Mouse (Mus musculus): ENCODE data around the gene Rpl23. TPM values are rescaled to one million over a fixed set of nuclear protein-coding genes. Genes with fewer than 3 reads are reported as not detected.

The Rpl23 gene
- polyA plus RNA-seq, 1 experiment from 2014 or later, result 695 TPM

DNA sequence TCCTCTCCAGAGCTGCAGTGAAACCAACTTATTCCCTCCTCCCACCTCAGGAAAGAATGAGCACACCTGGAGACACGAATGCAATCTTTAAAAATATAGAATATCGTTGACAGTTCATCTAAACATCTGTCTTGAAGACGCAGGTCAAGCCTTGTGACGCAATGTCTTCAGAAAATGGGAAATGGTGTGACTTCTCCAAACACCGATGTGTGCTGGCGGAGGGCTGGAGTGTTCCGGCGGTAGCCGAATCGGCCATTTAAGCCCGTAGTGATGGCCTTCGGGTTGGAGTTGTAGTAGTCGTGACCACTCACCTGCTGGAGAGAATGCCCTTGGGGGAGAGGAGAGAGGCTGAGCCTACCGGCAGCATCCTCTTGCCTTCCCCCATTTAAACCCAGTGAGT lies 10.8 kb downstream of the Rpl23 start:
- Histone ChIP-seq H3K4me1 (ENCODE audit: control insufficient read depth, insufficient read depth, low read length) (no peaks in the 10 kb centered on the region), H3K4me3 (ENCODE audit: low read length) (no peak overlapping the region), H3K4me2 (replicated peaks; ENCODE audit: low read depth, low read length) (no peak overlapping the region), H3K36me3 (ENCODE audit: control insufficient read depth, insufficient read depth, low read length) (peaks cover 9% of the 10 kb centered on the region), H3K9ac (ENCODE audit: low read depth, low read length) (no peak overlapping the region), H3K9me3 (ENCODE audit: control insufficient read depth, low read length) (no peaks in the 10 kb centered on the region), H3K27me3 (ENCODE audit: control insufficient read depth, insufficient read depth, low read length) (no peaks in the 10 kb centered on the region), H3K27ac (ENCODE audit: low read depth, low read length) (no peak overlapping the region)
- no peak for ATAC-seq (ENCODE audit: low FRiP score, low TSS enrichment)
- 82% methylated on average over 14 of the region's 14 CpGs for WGBS

DNA sequence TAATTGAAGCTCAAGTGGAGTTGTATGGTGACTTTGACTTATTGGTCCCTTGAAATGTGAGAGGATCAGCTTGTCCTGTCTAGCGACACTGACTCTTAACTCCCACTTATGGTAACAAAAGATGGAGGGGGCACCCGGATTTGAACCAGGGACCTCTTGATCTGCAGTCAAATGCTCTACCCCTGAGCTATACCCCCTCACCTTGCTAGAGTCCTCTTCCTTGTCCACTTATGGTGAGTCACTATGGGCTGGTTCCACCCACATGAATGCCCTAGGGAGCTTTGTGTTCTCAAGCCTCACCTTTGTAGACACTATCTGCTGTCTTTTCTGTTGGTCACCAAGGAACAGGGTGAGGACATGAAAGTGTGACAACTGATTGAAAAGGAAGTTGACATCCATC lies 12.5 kb downstream of the Rpl23 start:
- WGBS, result 15% methylated on average over 2 of the region's 2 CpGs
- H3K4me2 ChIP-seq (replicated peaks; ENCODE audit: low read depth, low read length), result no peak overlapping the region
- H3K9me3 ChIP-seq (ENCODE audit: control insufficient read depth, low read length), result no peaks in the 10 kb centered on the region
- no peak overlapping the region for H3K9ac ChIP-seq (ENCODE audit: low read depth, low read length)
- H3K4me1 ChIP-seq (ENCODE audit: control insufficient read depth, insufficient read depth, low read length), result 0 out of 2 replicates have a peak, but pooled peaks cover 5% of the 10 kb centered on the region
- no peaks in the 10 kb centered on the region for H3K27me3 ChIP-seq (ENCODE audit: control insufficient read depth, insufficient read depth, low read length)
- H3K4me3 ChIP-seq (ENCODE audit: low read length), result no peak overlapping the region
- no peak for ATAC-seq (ENCODE audit: low FRiP score, low TSS enrichment)
- H3K36me3 ChIP-seq (ENCODE audit: control insufficient read depth, insufficient read depth, low read length), result no peaks in the 10 kb centered on the region
- no peak overlapping the region for H3K27ac ChIP-seq (ENCODE audit: low read depth, low read length)

DNA sequence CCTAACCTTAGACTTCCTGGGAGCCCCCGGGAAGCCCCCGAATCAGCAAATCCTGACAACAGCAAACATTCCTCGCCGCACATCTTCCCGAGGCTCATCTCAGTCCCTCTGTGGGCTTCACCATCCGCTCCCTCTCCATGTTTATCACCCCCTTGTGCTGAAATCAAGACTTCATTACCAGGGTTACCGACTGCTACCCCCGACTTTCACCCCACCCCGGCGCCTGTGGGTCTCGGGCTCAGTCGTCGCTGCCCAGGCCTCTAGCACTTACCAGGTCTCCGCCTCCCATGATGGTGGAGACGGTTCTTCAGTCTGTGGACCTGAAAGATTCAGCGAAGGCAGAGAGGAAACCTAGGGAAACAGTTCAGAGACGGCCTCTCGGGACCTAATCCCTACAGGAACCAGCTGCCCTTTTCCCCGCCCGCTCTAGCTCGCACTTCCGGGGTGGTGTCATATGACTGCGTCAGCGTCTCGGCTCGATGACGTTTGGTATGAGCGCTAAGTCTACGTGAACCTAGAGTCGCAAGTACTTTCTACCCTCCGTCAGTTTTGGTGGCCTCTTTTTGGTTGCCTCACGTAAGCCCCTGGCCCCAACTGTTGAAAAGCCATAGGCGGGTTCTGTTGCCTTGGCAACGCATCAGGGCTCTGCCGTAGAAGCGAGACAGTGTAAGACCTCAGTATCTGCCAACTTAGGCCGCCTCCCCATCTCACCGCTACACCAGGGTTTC lies 15.9 kb downstream of the Rpl23 start, which contains the start of gene Cwc25:
Cwc25 (minus strand) TSS at position 403 of the 728 bp plus-strand sequence.
- Histone ChIP-seq H3K9me3 (ENCODE audit: control insufficient read depth, low read length) (no peaks in the 10 kb centered on the region), H3K27ac (ENCODE audit: low read depth, low read length) (peak within 1 kb of the TSS; percentile 51), H3K4me2 (replicated peaks; ENCODE audit: low read depth, low read length) (peak within 1 kb of the TSS; percentile 59), H3K4me1 (ENCODE audit: control insufficient read depth, insufficient read depth, low read length) (0 out of 2 replicates have a peak, but pooled peaks cover 5% of the 10 kb centered on the region), H3K36me3 (ENCODE audit: control insufficient read depth, insufficient read depth, low read length) (peaks cover 15% of the 10 kb centered on the region), H3K4me3 (ENCODE audit: low read length) (peak within 1 kb of the TSS; percentile 74), H3K9ac (ENCODE audit: low read depth, low read length) (peak within 1 kb of the TSS; percentile 87), H3K27me3 (ENCODE audit: control insufficient read depth, insufficient read depth, low read length) (no peaks in the 10 kb centered on the region)
- WGBS, result under 1% methylated on average over 38 of the region's 38 CpGs
- peak; percentile 94 for ATAC-seq (ENCODE audit: low FRiP score, low TSS enrichment)

DNA sequence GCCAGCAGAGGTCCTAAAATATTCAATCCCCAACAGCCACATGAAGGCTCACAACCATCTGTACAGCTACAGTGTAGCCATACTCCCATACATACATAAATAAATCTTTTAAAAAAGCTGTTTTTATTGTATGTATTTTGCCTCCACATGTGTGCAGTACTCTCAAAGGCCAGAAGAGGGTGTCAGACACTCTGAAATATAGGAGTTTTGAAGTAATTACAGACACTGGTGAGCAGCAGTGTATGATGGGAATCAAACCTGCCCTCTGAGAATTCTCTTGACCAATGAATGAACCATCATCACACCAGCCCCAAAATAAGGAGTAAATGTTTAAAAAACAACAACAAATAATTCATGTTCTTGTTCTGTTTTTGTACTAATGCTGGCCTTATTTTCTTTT lies 20.6 kb downstream of the Rpl23 start:
- ATAC-seq (ENCODE audit: low FRiP score, low TSS enrichment), result no peak
- H3K27me3 ChIP-seq (ENCODE audit: control insufficient read depth, insufficient read depth, low read length), result no peaks in the 10 kb centered on the region
- no peak overlapping the region for H3K27ac ChIP-seq (ENCODE audit: low read depth, low read length)
- H3K4me3 ChIP-seq (ENCODE audit: low read length), result no peak overlapping the region
- H3K36me3 ChIP-seq (ENCODE audit: control insufficient read depth, insufficient read depth, low read length), result peaks cover 34% of the 10 kb centered on the region
- no peak overlapping the region for H3K9ac ChIP-seq (ENCODE audit: low read depth, low read length)
- no peaks in the 10 kb centered on the region for H3K9me3 ChIP-seq (ENCODE audit: control insufficient read depth, low read length)
- H3K4me2 ChIP-seq (replicated peaks; ENCODE audit: low read depth, low read length), result no peak overlapping the region
- H3K4me1 ChIP-seq (ENCODE audit: control insufficient read depth, insufficient read depth, low read length), result 0 out of 2 replicates have a peak, but pooled peaks cover 5% of the 10 kb centered on the region

DNA sequence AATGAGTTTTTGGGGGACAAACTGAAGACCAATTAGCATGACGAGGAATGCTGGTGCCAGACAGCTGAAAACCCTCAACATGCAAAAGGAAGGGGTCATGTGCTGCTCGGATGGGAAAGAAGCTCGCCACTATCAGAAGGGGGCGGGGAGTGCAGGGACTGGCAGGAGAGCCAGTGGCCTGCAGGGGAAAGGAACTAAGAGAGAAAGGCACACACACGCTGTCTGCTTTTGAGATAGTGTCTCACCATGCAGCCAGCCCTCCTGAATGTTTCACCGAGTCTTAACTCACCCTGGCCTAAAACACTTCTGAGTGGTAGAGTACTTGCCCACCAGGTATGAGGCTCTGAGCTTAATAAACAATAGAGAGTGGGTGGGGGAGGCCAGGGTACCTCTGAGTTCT lies 23.3 kb downstream of the Rpl23 start:
- Histone ChIP-seq H3K4me1 (ENCODE audit: control insufficient read depth, insufficient read depth, low read length) (no peaks in the 10 kb centered on the region), H3K9ac (ENCODE audit: low read depth, low read length) (no peak overlapping the region), H3K27ac (ENCODE audit: low read depth, low read length) (no peak overlapping the region), H3K9me3 (ENCODE audit: control insufficient read depth, low read length) (no peaks in the 10 kb centered on the region), H3K36me3 (ENCODE audit: control insufficient read depth, insufficient read depth, low read length) (peaks cover 50% of the 10 kb centered on the region), H3K27me3 (ENCODE audit: control insufficient read depth, insufficient read depth, low read length) (no peaks in the 10 kb centered on the region), H3K4me3 (ENCODE audit: low read length) (no peak overlapping the region), H3K4me2 (replicated peaks; ENCODE audit: low read depth, low read length) (no peak overlapping the region)
- 82% methylated on average over 6 of the region's 6 CpGs for WGBS
- no peak for ATAC-seq (ENCODE audit: low FRiP score, low TSS enrichment)

DNA sequence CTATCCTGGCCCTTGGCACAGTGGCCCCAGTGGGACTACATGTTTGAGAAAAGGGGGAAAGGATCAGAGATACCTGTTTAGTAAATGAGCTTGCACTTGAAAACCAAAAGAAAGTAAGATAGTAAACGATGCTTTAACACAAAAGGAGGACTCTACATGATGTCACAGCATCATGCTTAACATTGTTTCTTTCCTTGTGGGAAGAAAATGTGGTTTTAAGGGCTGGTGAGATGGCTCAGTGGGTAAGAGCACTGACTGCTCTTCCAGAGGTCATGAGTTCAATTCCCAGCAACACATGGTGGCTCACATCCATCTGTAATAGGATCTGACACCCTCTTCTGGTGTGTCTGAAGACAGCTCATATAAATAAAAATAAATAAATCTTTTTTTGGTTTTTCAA lies 24.1 kb downstream of the Rpl23 start:
- Histone ChIP-seq H3K27ac (ENCODE audit: low read depth, low read length) (no peak overlapping the region), H3K4me1 (ENCODE audit: control insufficient read depth, insufficient read depth, low read length) (no peaks in the 10 kb centered on the region), H3K4me2 (replicated peaks; ENCODE audit: low read depth, low read length) (no peak overlapping the region), H3K4me3 (ENCODE audit: low read length) (no peak overlapping the region), H3K27me3 (ENCODE audit: control insufficient read depth, insufficient read depth, low read length) (no peaks in the 10 kb centered on the region), H3K9ac (ENCODE audit: low read depth, low read length) (no peak overlapping the region), H3K9me3 (ENCODE audit: control insufficient read depth, low read length) (no peaks in the 10 kb centered on the region), H3K36me3 (ENCODE audit: control insufficient read depth, insufficient read depth, low read length) (peaks cover 58% of the 10 kb centered on the region)
- 90% methylated on average over 1 of the region's 1 CpGs for WGBS
- ATAC-seq (ENCODE audit: low FRiP score, low TSS enrichment), result no peak

DNA sequence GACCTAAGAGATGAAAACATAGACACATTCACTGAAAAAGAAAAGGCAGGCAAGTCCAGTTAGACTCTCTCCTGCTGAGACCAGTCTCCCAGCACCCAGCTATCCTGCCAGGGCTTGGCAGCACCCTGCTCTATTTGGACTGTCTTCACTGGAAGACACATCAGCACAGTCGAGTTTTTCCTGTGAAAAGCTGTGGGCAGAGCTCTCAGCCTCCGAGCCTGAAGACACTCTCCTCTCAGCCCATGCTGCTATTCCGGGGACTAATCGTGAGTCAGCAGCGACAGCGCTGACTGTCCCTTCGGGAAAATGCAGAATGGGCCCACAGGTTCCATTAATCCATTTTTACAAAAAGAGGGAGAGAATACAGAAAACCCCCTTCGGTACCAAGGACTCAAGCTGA lies 29.0 kb downstream of the Rpl23 start:
- Histone ChIP-seq H3K27ac (ENCODE audit: low read depth, low read length) (no peak overlapping the region), H3K36me3 (ENCODE audit: control insufficient read depth, insufficient read depth, low read length) (peaks cover 77% of the 10 kb centered on the region), H3K4me3 (ENCODE audit: low read length) (no peak overlapping the region), H3K27me3 (ENCODE audit: control insufficient read depth, insufficient read depth, low read length) (no peaks in the 10 kb centered on the region), H3K4me1 (ENCODE audit: control insufficient read depth, insufficient read depth, low read length) (no peaks in the 10 kb centered on the region), H3K9ac (ENCODE audit: low read depth, low read length) (no peak overlapping the region), H3K4me2 (replicated peaks; ENCODE audit: low read depth, low read length) (no peak overlapping the region), H3K9me3 (ENCODE audit: control insufficient read depth, low read length) (0 out of 2 replicates have a peak, but pooled peaks cover 3% of the 10 kb centered on the region)
- ATAC-seq (ENCODE audit: low FRiP score, low TSS enrichment), result no peak
- WGBS, result 94% methylated on average over 8 of the region's 8 CpGs

DNA sequence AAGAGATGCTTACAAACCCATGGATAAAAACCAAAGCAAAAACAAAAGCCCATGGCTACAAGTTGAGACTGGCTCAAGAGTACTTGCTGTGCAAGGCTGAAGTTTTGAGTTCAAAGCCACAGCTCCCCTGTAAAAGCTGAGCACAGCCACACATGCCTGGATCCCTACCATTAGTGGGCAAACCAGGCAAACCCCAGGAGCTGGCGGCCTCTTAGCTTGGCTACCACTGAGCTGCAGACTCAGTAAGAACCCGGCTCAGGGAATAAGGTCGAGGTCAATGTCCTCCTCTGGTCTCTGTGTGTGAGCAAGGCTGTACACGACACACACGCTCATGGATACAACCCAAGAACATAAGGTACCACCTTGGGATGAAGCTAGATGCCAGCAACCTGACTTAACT lies 33.7 kb downstream of the Rpl23 start:
- WGBS, result 89% methylated on average over 5 of the region's 5 CpGs
- no peaks in the 10 kb centered on the region for H3K27me3 ChIP-seq (ENCODE audit: control insufficient read depth, insufficient read depth, low read length)
- no peak for ATAC-seq (ENCODE audit: low FRiP score, low TSS enrichment)
- H3K27ac ChIP-seq (ENCODE audit: low read depth, low read length), result no peak overlapping the region
- H3K4me2 ChIP-seq (replicated peaks; ENCODE audit: low read depth, low read length), result no peak overlapping the region
- 0 out of 2 replicates have a peak, but pooled peaks cover 2% of the 10 kb centered on the region for H3K4me1 ChIP-seq (ENCODE audit: control insufficient read depth, insufficient read depth, low read length)
- 0 out of 2 replicates have a peak, but pooled peaks cover 3% of the 10 kb centered on the region for H3K9me3 ChIP-seq (ENCODE audit: control insufficient read depth, low read length)
- H3K9ac ChIP-seq (ENCODE audit: low read depth, low read length), result no peak overlapping the region
- peaks cover 66% of the 10 kb centered on the region for H3K36me3 ChIP-seq (ENCODE audit: control insufficient read depth, insufficient read depth, low read length)
- H3K4me3 ChIP-seq (ENCODE audit: low read length), result no peak overlapping the region

DNA sequence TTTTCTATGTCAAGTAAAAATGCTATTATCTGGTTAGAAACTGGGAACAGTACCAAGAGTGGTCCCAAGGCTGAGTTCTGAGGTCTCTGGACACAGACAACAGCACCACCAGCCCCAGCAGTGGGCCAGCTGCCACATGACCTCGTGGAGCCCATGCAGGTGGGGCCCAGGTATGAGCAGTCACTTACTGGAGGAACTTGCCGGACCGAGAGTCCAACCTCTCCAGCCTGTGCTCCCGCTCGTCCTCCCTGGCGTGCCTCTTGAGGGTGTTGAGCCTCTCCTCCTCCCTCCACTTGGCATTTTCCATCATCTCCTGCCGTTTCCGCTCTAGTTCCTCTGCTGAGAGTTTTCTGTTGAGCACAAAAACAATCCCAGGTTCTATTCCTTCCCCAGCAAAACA lies 34.5 kb downstream of the Rpl23 start:
- H3K4me2 ChIP-seq (replicated peaks; ENCODE audit: low read depth, low read length), result no peak overlapping the region
- H3K36me3 ChIP-seq (ENCODE audit: control insufficient read depth, insufficient read depth, low read length), result peaks cover 59% of the 10 kb centered on the region
- no peak overlapping the region for H3K27ac ChIP-seq (ENCODE audit: low read depth, low read length)

More for the DNA sequence above, 34.5 kb downstream of the Rpl23 start:
- 89% methylated on average over 8 of the region's 8 CpGs for WGBS
- ATAC-seq (ENCODE audit: low FRiP score, low TSS enrichment), result no peak
- Histone ChIP-seq H3K9me3 (ENCODE audit: control insufficient read depth, low read length) (0 out of 2 replicates have a peak, but pooled peaks cover 3% of the 10 kb centered on the region), H3K4me1 (ENCODE audit: control insufficient read depth, insufficient read depth, low read length) (peaks cover 9% of the 10 kb centered on the region), H3K27me3 (ENCODE audit: control insufficient read depth, insufficient read depth, low read length) (no peaks in the 10 kb centered on the region), H3K4me3 (ENCODE audit: low read length) (no peak overlapping the region), H3K9ac (ENCODE audit: low read depth, low read length) (no peak overlapping the region)

Measured in kidney, embryonic 14.5 days (tissue).